Mouse (Mus musculus): ENCODE data around the gene Gm20696. TPM values are rescaled to one million over a fixed set of nuclear protein-coding genes. Genes with fewer than 3 reads are reported as not detected.

The Gm20696 gene
- total and polyA plus RNA-seq, 3 experiments = 0.59 TPM; not detected in 2

DNA sequence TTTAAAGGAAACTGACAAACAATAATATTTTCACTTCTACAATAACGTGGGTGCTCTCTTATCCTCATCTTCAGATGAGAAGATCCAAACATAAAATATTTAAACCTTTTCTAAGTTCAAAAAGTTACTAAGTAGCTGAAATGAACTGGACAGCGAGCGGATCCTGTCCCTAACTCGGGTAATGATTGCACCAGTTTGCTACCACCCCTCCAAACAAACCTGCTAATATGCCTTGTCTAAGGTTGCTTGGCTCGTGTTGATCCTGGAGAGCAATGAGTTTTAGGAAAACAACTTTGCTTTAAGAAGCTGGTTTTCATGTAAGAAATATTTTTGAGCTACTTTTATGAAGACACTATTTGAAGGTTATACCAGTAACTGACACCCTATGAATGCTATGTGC is 341.1 kb downstream of the Gm20696 start:
- Histone ChIP-seq H3K79me2 (replicated peaks; ENCODE audit: control insufficient read depth, extremely low read depth, insufficient read depth, poor library complexity, severe bottlenecking) (peaks cover 9% of the 10 kb centered on the region), H3K27me3 (replicated peaks) (no peaks in the 10 kb centered on the region), H3K9me3 (replicated peaks; ENCODE audit: low read length) (no peaks in the 10 kb centered on the region), H3K4me3 (replicated peaks in 1 of 3; ENCODE audit: low read depth in 2 of 3, low read length in 2 of 3, poor library complexity in 1 of 3) (no peak overlapping the region), H3K27ac (ENCODE audit: insufficient read depth, low read depth) (no peak overlapping the region), H3K4me1 (ENCODE audit: control insufficient read depth in 1 of 2, insufficient read depth in 2 of 2) (peaks cover 14 to 30% of the 10 kb centered on the region in 2 experiments), H3K36me3 (replicated peaks in 1 of 2; ENCODE audit: control insufficient read depth in 1 of 2, insufficient read depth in 1 of 2, low read length in 1 of 2) (peaks cover under 1% of the 10 kb centered on the region in 2 experiments), H3K4me2 (ENCODE audit: insufficient read depth, low read depth, poor library complexity, severe bottlenecking) (no peak overlapping the region), H3K9ac (ENCODE audit: insufficient read depth, low read depth) (no peak overlapping the region)
- dilution Hi-C loops (cut with MboI; ENCODE audit: extremely low pct_ligation_motif_present, extremely low pct_unique_long_range_greater_than_20kb, low sequenced_read_pairs) = no loop called here
- in situ Hi-C loops (cut with MboI; ENCODE audit: low pct_ligation_motif_present, low pct_unique_long_range_greater_than_20kb, low sequenced_read_pairs) = no loop called here
- no peak for TF ChIP-seq GABPA (IDR thresholded peaks at IDR 0.05; ENCODE audit: insufficient replicate concordance, low read depth, low read length)
- no peak for TF ChIP-seq RCOR1 (conservative IDR thresholded peaks at IDR 0.05; ENCODE audit: low read depth, low read length)
- TF ChIP-seq MYC (IDR thresholded peaks at IDR 0.05; ENCODE audit: low read depth, low read length) = no peak
- no peak for TF ChIP-seq MAX (IDR thresholded peaks at IDR 0.05; ENCODE audit: low read length)
- TF ChIP-seq E2F4 (IDR thresholded peaks at IDR 0.05; ENCODE audit: insufficient replicate concordance, low read depth, low read length) = no peak
- TF ChIP-seq JUND (conservative IDR thresholded peaks at IDR 0.05; ENCODE audit: low read depth, low read length) = no peak
- TF ChIP-seq EP300 (IDR thresholded peaks at IDR 0.05; ENCODE audit: low read length) = no peak
- no peak for TF ChIP-seq JUN (IDR thresholded peaks at IDR 0.05; ENCODE audit: insufficient read depth, low read depth, low read length)
- TF ChIP-seq HCFC1 (IDR thresholded peaks at IDR 0.05; ENCODE audit: low read depth, low read length) = no peak
- TF ChIP-seq RAD21 (IDR thresholded peaks at IDR 0.05; ENCODE audit: low read depth, low read length) = no peak
- no peak for TF ChIP-seq ELF1 (IDR thresholded peaks at IDR 0.05; ENCODE audit: low read depth, low read length)
- TF ChIP-seq SIN3A (IDR thresholded peaks at IDR 0.05; ENCODE audit: low read length) = no peak
- TF ChIP-seq MXI1 (IDR thresholded peaks at IDR 0.05; ENCODE audit: low read depth, low read length) = no peak
- no peak for TF ChIP-seq POLR2AphosphoS2 (IDR thresholded peaks at IDR 0.05; ENCODE audit: low read depth, low read length)
- no peak for TF ChIP-seq SMC3 (IDR thresholded peaks at IDR 0.05; ENCODE audit: low read depth, low read length)
- TF ChIP-seq CTCF (conservative IDR thresholded peaks at IDR 0.05 in 1 of 2, IDR thresholded peaks at IDR 0.05 in 1 of 2; ENCODE audit: low read depth in 2 of 2, low read length in 2 of 2) = no peak
- no peak for TF ChIP-seq CHD2 (IDR thresholded peaks at IDR 0.05; ENCODE audit: low read length)
- DNase-seq (ENCODE audit: extremely low read depth) = no peak

DNA sequence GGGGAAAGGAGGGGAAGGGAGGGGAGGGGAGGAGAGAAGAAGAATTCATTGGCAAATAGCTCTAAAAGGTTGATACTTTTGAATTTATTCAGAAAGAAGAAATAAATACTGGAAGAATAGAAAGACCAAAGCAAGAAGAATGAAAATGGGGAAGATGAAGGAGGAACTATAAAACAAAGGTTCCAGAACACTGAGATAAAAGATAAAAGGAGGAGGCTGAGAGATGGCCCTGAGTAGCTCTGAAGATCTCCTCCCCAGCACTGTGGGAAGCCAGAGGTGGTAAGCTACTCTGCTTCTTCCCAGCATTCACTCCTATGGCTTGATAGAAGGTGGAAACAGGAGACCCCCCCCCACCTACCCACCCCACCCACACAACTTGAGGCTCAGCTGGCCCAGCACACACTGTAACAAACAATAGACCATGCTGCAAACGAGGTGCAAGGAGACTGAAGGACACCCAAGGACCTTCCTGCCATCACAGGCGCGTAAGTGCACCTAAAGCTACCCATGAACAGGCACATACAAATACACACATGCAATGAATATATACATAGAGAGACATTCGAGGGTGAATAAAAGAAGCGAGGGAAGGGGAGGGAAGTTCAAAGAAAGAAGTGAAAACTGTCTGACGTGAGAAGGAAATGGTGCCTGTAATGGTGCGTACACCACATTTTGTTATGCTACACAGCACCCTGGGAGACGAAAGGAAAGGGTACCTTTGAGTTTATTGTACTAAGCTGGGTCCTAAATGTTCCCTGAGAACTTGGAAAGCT is 344.3 kb downstream of the Gm20696 start:
- in situ Hi-C loops (cut with MboI; ENCODE audit: low pct_ligation_motif_present, low pct_unique_long_range_greater_than_20kb, low sequenced_read_pairs) = no loop called here
- H3K4me1 ChIP-seq (ENCODE audit: control insufficient read depth in 1 of 2, insufficient read depth in 2 of 2) = peaks cover 21 to 47% of the 10 kb centered on the region in 2 experiments
- H3K79me2 ChIP-seq (replicated peaks; ENCODE audit: control insufficient read depth, extremely low read depth, insufficient read depth, poor library complexity, severe bottlenecking) = peaks cover 9% of the 10 kb centered on the region
- TF ChIP-seq CHD2 (IDR thresholded peaks at IDR 0.05; ENCODE audit: low read length) = no peak
- TF ChIP-seq IRF4 (IDR thresholded peaks at IDR 0.05; ENCODE audit: low read depth, low read length) = peak; percentile 39; the same call in 1 of the 2 replicates
- H3K9ac ChIP-seq (ENCODE audit: insufficient read depth, low read depth) = peak overlapping the region; percentile 18
- DNase-seq (ENCODE audit: extremely low read depth) = no peak
- peak overlapping the region in 1 of 3 experiments; percentile 25 for H3K4me3 ChIP-seq (replicated peaks in 1 of 3; ENCODE audit: low read depth in 2 of 3, low read length in 2 of 3, poor library complexity in 1 of 3)
- H3K36me3 ChIP-seq (replicated peaks in 1 of 2; ENCODE audit: control insufficient read depth in 1 of 2, insufficient read depth in 1 of 2, low read length in 1 of 2) = no peaks in the 10 kb centered on the region
- no peaks in the 10 kb centered on the region for H3K27me3 ChIP-seq (replicated peaks)
- H3K4me2 ChIP-seq (ENCODE audit: insufficient read depth, low read depth, poor library complexity, severe bottlenecking) = peak overlapping the region; percentile 65
- no peaks in the 10 kb centered on the region for H3K9me3 ChIP-seq (replicated peaks; ENCODE audit: low read length)
- peak overlapping the region; percentile 71 for H3K27ac ChIP-seq (ENCODE audit: insufficient read depth, low read depth)
- dilution Hi-C loops (cut with MboI; ENCODE audit: extremely low pct_ligation_motif_present, extremely low pct_unique_long_range_greater_than_20kb, low sequenced_read_pairs) = no loop called here
